Mouse (Mus musculus) heart, embryonic 14.5 days (tissue): ENCODE results near the gene Cnot10. TPM values are rescaled to one million over a fixed set of nuclear protein-coding genes. Genes with fewer than 3 reads are reported as not detected.

Source experiments
- ATAC-seq: fragments of 200-750 bp; cut with Nextera tagmentation; 2 replicates; pipeline ENCODE4 v1.8.0; 2017; ENCODE audit warnings: low read depth, moderate TSS enrichment; ENCODE audit not compliant: insufficient number of reproducible peaks, insufficient read depth, low FRiP score
- H3K27ac ChIP-seq, 2 experiments: fragments of 200-500 bp in 1 of 2; fragments of 300-500 bp in 1 of 2; sonication (generic) in 1 of 2; replicated peaks in 1 of 2; 2 replicates each; pipeline ENCODE4 v1.5.1; 2012 to 2014; ENCODE audit warnings: low read depth in 2 of 2, low read length in 2 of 2, control low read depth in 1 of 2, mild to moderate bottlenecking in 1 of 2, mixed read lengths in 1 of 2; ENCODE audit not compliant: control insufficient read depth in 1 of 2, insufficient read depth in 1 of 2
- H3K27me3 ChIP-seq: fragments of 300-500 bp; sonication (generic); 2 replicates; pipeline ENCODE4 v1.6.1; 2014; ENCODE audit warnings: mild to moderate bottlenecking, low read length, control low read depth; ENCODE audit not compliant: control insufficient read depth, insufficient read depth
- H3K36me3 ChIP-seq: fragments of 300-500 bp; sonication (generic); 2 replicates; pipeline ENCODE4 v1.6.1; 2014; ENCODE audit warnings: mild to moderate bottlenecking, control low read depth, low read length, mixed read lengths; ENCODE audit not compliant: control insufficient read depth, insufficient read depth
- H3K4me1 ChIP-seq, 2 experiments: fragments of 200-500 bp in 1 of 2; fragments of 300-500 bp in 1 of 2; sonication (generic) in 1 of 2; 2 replicates each; pipeline ENCODE4 v1.6.1; 2012 to 2014; ENCODE audit warnings: low read length in 2 of 2, control low read depth in 1 of 2, mixed read lengths in 1 of 2; ENCODE audit not compliant: control insufficient read depth in 2 of 2, insufficient read depth in 2 of 2
- H3K4me2 ChIP-seq: fragments of 300-500 bp; sonication (generic); 2 replicates; pipeline ENCODE4 v1.6.1; 2014; ENCODE audit warnings: mild to moderate bottlenecking, low read length
- H3K4me3 ChIP-seq, 2 experiments: fragments of 200-500 bp in 1 of 2; fragments of 300-500 bp in 1 of 2; sonication (generic) in 1 of 2; 2 replicates each; pipeline ENCODE4 v1.5.1; 2012 to 2014; ENCODE audit warnings: low read length in 2 of 2, mild to moderate bottlenecking in 2 of 2, control low read depth in 1 of 2, low read depth in 1 of 2, moderate library complexity in 1 of 2; ENCODE audit not compliant: control insufficient read depth in 1 of 2, insufficient read depth in 1 of 2
- H3K9ac ChIP-seq: fragments of 300-500 bp; sonication (generic); 2 replicates; pipeline ENCODE4 v1.6.1; 2014; ENCODE audit warnings: mild to moderate bottlenecking, low read length
- H3K9me3 ChIP-seq: fragments of 300-500 bp; sonication (generic); 2 replicates; pipeline ENCODE4 v1.6.1; 2016; ENCODE audit warnings: low read length, control low read depth; ENCODE audit not compliant: control insufficient read depth
- WGBS: fragments of 180-500 bp; shearing (Covaris S2); extraction: QIAGEN DNeasy Blood & Tissue Kit; methylation state at CpG from one replicate; pipeline ENCODE4 v1.1.7; 2014; 5-methylcytosine and 5-hydroxymethylcytosine counted together
- polyA plus RNA-seq: library from polyadenylated mRNA; unstranded; fragments of >200 nt; fragmentation: Nextera tagmentation; extraction: Ambion mirVana; gene quantifications from 2 replicates; pipeline ENCODE4 v1.2.1, GENCODE M21; 2014

Gene Cnot10
- polyA plus RNA-seq, 1 experiment from 2014 or later = 34.5 TPM

GRCm38 (mm10) chr9:114553828-114554227 lies 86.2 kb downstream of the Cnot10 start:
- Histone ChIP-seq H3K27ac (no peak overlapping the region), H3K9me3 (no peaks in the 10 kb centered on the region), H3K4me3 (no peak overlapping the region), H3K4me2 (no peak overlapping the region), H3K27me3 (peaks cover 9% of the 10 kb centered on the region), H3K4me1 (peaks cover 9 to 13% of the 10 kb centered on the region in 2 experiments; a peak in 3 of 4 replicates), H3K36me3 (no peaks in the 10 kb centered on the region), H3K9ac (no peak overlapping the region)
- ATAC-seq = no peak

GRCm38 (mm10) chr9:114550033-114550432 lies 90.0 kb downstream of the Cnot10 start:
- Histone ChIP-seq H3K27me3 (no peaks in the 10 kb centered on the region), H3K9me3 (no peaks in the 10 kb centered on the region), H3K9ac (no peak overlapping the region), H3K4me3 (no peak overlapping the region), H3K27ac (no peak overlapping the region), H3K4me1 (peaks cover 13 to 18% of the 10 kb centered on the region in 2 experiments), H3K36me3 (no peaks in the 10 kb centered on the region), H3K4me2 (no peak overlapping the region)
- 15% methylated on average over 6 of the region's 6 CpGs for WGBS
- no peak for ATAC-seq

GRCm38 (mm10) chr9:114549117-114549516 lies 90.9 kb downstream of the Cnot10 start:
- 54% methylated on average over 5 of the region's 5 CpGs for WGBS
- no peak for ATAC-seq

GRCm38 (mm10) chr9:114548496-114548895 lies 91.5 kb downstream of the Cnot10 start:
- Histone ChIP-seq H3K4me3 (no peak overlapping the region), H3K27me3 (no peaks in the 10 kb centered on the region), H3K4me1 (peaks cover 15 to 22% of the 10 kb centered on the region in 2 experiments; a peak in 3 of 4 replicates), H3K27ac (no peak overlapping the region), H3K9ac (no peak overlapping the region), H3K36me3 (no peaks in the 10 kb centered on the region), H3K4me2 (no peak overlapping the region), H3K9me3 (no peaks in the 10 kb centered on the region)
- 61% methylated on average over 4 of the region's 4 CpGs for WGBS
- ATAC-seq = no peak

More at GRCm38 (mm10) chr9:114549117-114549516, 90.9 kb downstream of the Cnot10 start:
- no peak overlapping the region for H3K9ac ChIP-seq
- no peak overlapping the region for H3K27ac ChIP-seq
- H3K9me3 ChIP-seq = no peaks in the 10 kb centered on the region
- H3K27me3 ChIP-seq = no peaks in the 10 kb centered on the region
- H3K4me1 ChIP-seq = peaks cover 14 to 20% of the 10 kb centered on the region in 2 experiments; a peak in 3 of 4 replicates
- no peaks in the 10 kb centered on the region for H3K36me3 ChIP-seq
- H3K4me3 ChIP-seq = no peak overlapping the region
- no peak overlapping the region for H3K4me2 ChIP-seq

- Histone ChIP-seq H3K9ac (no peak overlapping the region), H3K27me3 (no peaks in the 10 kb centered on the region), H3K4me3 (no peak overlapping the region), H3K27ac (no peak overlapping the region), H3K36me3 (no peaks in the 10 kb centered on the region), H3K9me3 (no peaks in the 10 kb centered on the region), H3K4me2 (no peak overlapping the region), H3K4me1 (peaks cover 15 to 22% of the 10 kb centered on the region in 2 experiments; a peak in 3 of 4 replicates)
- ATAC-seq = no peak
- 66% methylated on average over 6 of the region's 6 CpGs for WGBS
These were observed 92.3 kb downstream of the Cnot10 start for GRCm38 (mm10) chr9:114547643-114548077.

- Histone ChIP-seq H3K4me3 (no peak overlapping the region), H3K9ac (no peak overlapping the region), H3K36me3 (no peaks in the 10 kb centered on the region), H3K4me1 (peaks cover 16 to 23% of the 10 kb centered on the region in 2 experiments), H3K27me3 (no peaks in the 10 kb centered on the region), H3K9me3 (no peaks in the 10 kb centered on the region), H3K27ac (no peak overlapping the region), H3K4me2 (no peak overlapping the region)
- no peak for ATAC-seq
- 53% methylated on average over 12 of the region's 12 CpGs for WGBS
These were observed 93.2 kb downstream of the Cnot10 start for GRCm38 (mm10) chr9:114546765-114547164.

- Histone ChIP-seq H3K9ac (no peak overlapping the region), H3K4me2 (no peak overlapping the region), H3K4me3 (no peak overlapping the region), H3K9me3 (no peaks in the 10 kb centered on the region), H3K27ac (no peak overlapping the region), H3K4me1 (peaks cover 23 to 33% of the 10 kb centered on the region in 2 experiments), H3K27me3 (no peaks in the 10 kb centered on the region), H3K36me3 (no peaks in the 10 kb centered on the region)
- WGBS = 42% methylated on average over 9 of the region's 9 CpGs
- no peak for ATAC-seq
These were observed 95.1 kb downstream of the Cnot10 start for GRCm38 (mm10) chr9:114544754-114545393.
